Mouse (Mus musculus): ENCODE data around the gene Snap47. TPM values are rescaled to one million over a fixed set of nuclear protein-coding genes. Genes with fewer than 3 reads are reported as not detected.

Gene Snap47
- total and polyA plus RNA-seq, 3 experiments = 95.9 to 102 (median 101) TPM

- TF ChIP-seq ELF1 (IDR thresholded peaks at IDR 0.05; ENCODE audit: low read depth, low read length) (peak; percentile 55; the same call in 1 of the 2 replicates), CHD2 (IDR thresholded peaks at IDR 0.05; ENCODE audit: low read length) (peak; percentile 92), MAFK (IDR thresholded peaks at IDR 0.05; ENCODE audit: insufficient replicate concordance, low read length) (no peak), MEF2A (IDR thresholded peaks at IDR 0.05; ENCODE audit: borderline replicate concordance, low read depth, low read length) (peak; percentile 80), KAT2A (IDR thresholded peaks at IDR 0.05; ENCODE audit: insufficient replicate concordance, low read length) (peak; percentile 71; the same call in 1 of the 2 replicates), ZKSCAN1 (IDR thresholded peaks at IDR 0.05; ENCODE audit: borderline replicate concordance, low read depth, low read length) (no peak), TBP (conservative IDR thresholded peaks at IDR 0.05; ENCODE audit: low read depth, low read length) (peak; percentile 75), EP300 (IDR thresholded peaks at IDR 0.05; ENCODE audit: low read length) (no peak), POLR2A (IDR thresholded peaks at IDR 0.05; ENCODE audit: low read depth, low read length) (peak; percentile 93), USF1 (IDR thresholded peaks at IDR 0.05; ENCODE audit: low read depth, low read length) (no peak), UBTF (IDR thresholded peaks at IDR 0.05; ENCODE audit: low read depth, low read length) (no peak), RCOR1 (conservative IDR thresholded peaks at IDR 0.05; ENCODE audit: low read depth, low read length) (no peak), ZNF384 (IDR thresholded peaks at IDR 0.05; ENCODE audit: low read depth, low read length) (no peak), RAD21 (IDR thresholded peaks at IDR 0.05; ENCODE audit: low read depth, low read length) (no peak; the same call in 1 of the 2 replicates), JUN (IDR thresholded peaks at IDR 0.05; ENCODE audit: insufficient read depth, low read depth, low read length) (no peak), ZC3H11A (IDR thresholded peaks at IDR 0.05; ENCODE audit: low read depth, low read length) (no peak), E2F4 (IDR thresholded peaks at IDR 0.05; ENCODE audit: insufficient replicate concordance, low read depth, low read length) (no peak)
Measured at GRCm38 (mm10) chr11:59449741-59450229, 1.2 kb downstream of the Snap47 start, which contains the start of gene Jmjd4 (continued).

DNA sequence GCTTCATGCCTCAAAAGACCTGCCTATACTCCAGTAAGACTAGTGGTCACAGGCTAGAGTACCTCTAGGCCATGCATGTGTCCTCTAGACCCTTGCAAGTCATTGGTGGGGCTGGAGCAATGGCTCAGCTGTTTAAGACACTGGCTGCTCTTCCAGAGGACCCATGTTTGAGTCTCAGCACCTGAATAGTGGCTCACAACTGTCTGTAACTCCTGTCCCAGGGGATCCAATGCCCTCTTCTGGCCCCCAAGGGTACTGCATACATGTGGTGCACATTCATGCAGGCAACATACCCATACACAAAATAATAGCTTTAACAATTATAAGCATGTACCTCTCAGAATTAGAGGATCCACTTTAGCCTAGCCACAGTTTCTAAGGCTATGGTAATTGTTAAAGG lies 7.9 kb downstream of the Snap47 start:
- in situ Hi-C loops (cut with MboI; ENCODE audit: low pct_ligation_motif_present, low pct_unique_long_range_greater_than_20kb, low sequenced_read_pairs) = no loop called here
- DNase-seq (ENCODE audit: extremely low read depth) = no peak
- Histone ChIP-seq H3K9ac (ENCODE audit: insufficient read depth, low read depth) (no peak overlapping the region), H3K27ac (ENCODE audit: insufficient read depth, low read depth) (no peak overlapping the region), H3K27me3 (replicated peaks) (no peaks in the 10 kb centered on the region), H3K9me3 (replicated peaks; ENCODE audit: low read length) (peaks cover 2% of the 10 kb centered on the region), H3K79me2 (replicated peaks; ENCODE audit: control insufficient read depth, extremely low read depth, insufficient read depth, poor library complexity, severe bottlenecking) (no peaks in the 10 kb centered on the region), H3K4me1 (ENCODE audit: control insufficient read depth in 1 of 2, insufficient read depth in 2 of 2) (peaks cover 0 to 7% of the 10 kb centered on the region in 2 experiments; a peak in 1 of 4 replicates), H3K4me2 (ENCODE audit: insufficient read depth, low read depth, poor library complexity, severe bottlenecking) (no peak overlapping the region), H3K4me3 (replicated peaks in 1 of 3; ENCODE audit: low read depth in 2 of 3, low read length in 2 of 3, poor library complexity in 1 of 3) (no peak overlapping the region), H3K36me3 (replicated peaks in 1 of 2; ENCODE audit: control insufficient read depth in 1 of 2, insufficient read depth in 1 of 2, low read length in 1 of 2) (peaks cover 18 to 73% of the 10 kb centered on the region in 2 experiments)
- dilution Hi-C loops (cut with MboI; ENCODE audit: extremely low pct_ligation_motif_present, extremely low pct_unique_long_range_greater_than_20kb, low sequenced_read_pairs) = no loop called here
- no peak for TF ChIP-seq CHD1 (IDR thresholded peaks at IDR 0.05; ENCODE audit: low read depth, low read length)
- TF ChIP-seq CTCF (conservative IDR thresholded peaks at IDR 0.05 in 1 of 2, IDR thresholded peaks at IDR 0.05 in 1 of 2; ENCODE audit: low read depth in 2 of 2, low read length in 2 of 2) = peak; percentile 10 to 44; a peak in 3 of 4 replicates
- TF ChIP-seq ZNF384 (IDR thresholded peaks at IDR 0.05; ENCODE audit: low read depth, low read length) = no peak
- TF ChIP-seq ZC3H11A (IDR thresholded peaks at IDR 0.05; ENCODE audit: low read depth, low read length) = no peak
- no peak for TF ChIP-seq BHLHE40 (IDR thresholded peaks at IDR 0.05; ENCODE audit: low read depth, low read length)

Data from CH12.LX (cell line).